Mouse (Mus musculus) myocyte (in vitro differentiated cells): ENCODE data around the gene Agbl1.

Experiments
- MAX ChIP-seq: IDR thresholded peaks from one replicate; pipeline ENCODE4 v1.6.1; 2011; ENCODE audit warnings: low read depth, mild to moderate bottlenecking, control low read depth
- MYOD1 ChIP-seq, 3 experiments: IDR thresholded peaks; one replicate each; pipeline ENCODE4 v1.6.1; 2011; ENCODE audit warnings: control low read depth in 2 of 3, low read depth in 2 of 3, mild to moderate bottlenecking in 2 of 3, moderate library complexity in 1 of 3; ENCODE audit not compliant: insufficient read length in 2 of 3, control insufficient read depth in 1 of 3
- POLR2A ChIP-seq: IDR thresholded peaks from one replicate; pipeline ENCODE4 v1.6.1; 2011; ENCODE audit warnings: low read depth, mild to moderate bottlenecking, control low read depth, moderate library complexity; ENCODE audit not compliant: insufficient read length
- SRF ChIP-seq: IDR thresholded peaks from one replicate; pipeline ENCODE4 v1.6.1; 2011; ENCODE audit warnings: low read depth; ENCODE audit not compliant: control insufficient read depth, insufficient read length
- TCF12 ChIP-seq: IDR thresholded peaks from one replicate; pipeline ENCODE4 v1.6.1; 2011; ENCODE audit warnings: mild to moderate bottlenecking, control low read depth; ENCODE audit not compliant: poor library complexity, insufficient read depth, severe bottlenecking
- USF1 ChIP-seq: IDR thresholded peaks from one replicate; pipeline ENCODE4 v1.6.1; 2011; ENCODE audit warnings: low read depth, mild to moderate bottlenecking, control low read depth, moderate library complexity

DNA sequence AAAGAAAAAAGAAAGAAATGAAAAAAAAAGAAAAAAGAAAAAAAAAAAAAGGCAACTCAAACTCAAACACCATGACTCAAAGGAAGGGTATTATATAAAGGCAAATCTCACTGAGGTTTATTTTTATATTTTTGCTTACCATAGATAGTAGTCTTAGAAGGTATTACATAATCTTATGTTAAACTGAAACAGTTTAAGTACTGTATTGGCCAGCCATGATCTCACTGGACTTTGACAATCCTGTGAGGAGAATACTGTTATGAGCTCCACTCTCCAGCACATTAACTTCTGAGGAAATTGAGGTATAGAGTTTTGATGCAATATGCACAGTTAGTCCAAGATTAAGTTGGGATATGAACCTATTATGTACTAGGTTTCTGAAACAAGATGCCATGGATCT, 909.0 kb downstream of the Agbl1 start:
- no peak for TF ChIP-seq USF1
- no peak for TF ChIP-seq SRF
- no peak for TF ChIP-seq TCF12
- no peak for TF ChIP-seq POLR2A
- TF ChIP-seq MYOD1 (IDR thresholded peaks at IDR 0.05; ENCODE audit: control insufficient read depth in 1 of 3, insufficient read length in 2 of 3, low read depth in 2 of 3) = no peak
- TF ChIP-seq MAX = no peak
